Mouse (Mus musculus): Measurements from ENCODE around the gene Sirt4. TPM values are rescaled to one million over a fixed set of nuclear protein-coding genes. Genes with fewer than 3 reads are reported as not detected.
A peak's percentile ranks its signal among the peaks of the same experiment; 100 is the strongest.
"Not testable (repeated sequence)": the region's sequence is repeated elsewhere in the genome, so short reads cannot be mapped to it uniquely, and the experiment has no call there.

Gene Sirt4
- total RNA-seq, 2 experiments from 2014 or later: 31.1 to 34.0 TPM

DNA sequence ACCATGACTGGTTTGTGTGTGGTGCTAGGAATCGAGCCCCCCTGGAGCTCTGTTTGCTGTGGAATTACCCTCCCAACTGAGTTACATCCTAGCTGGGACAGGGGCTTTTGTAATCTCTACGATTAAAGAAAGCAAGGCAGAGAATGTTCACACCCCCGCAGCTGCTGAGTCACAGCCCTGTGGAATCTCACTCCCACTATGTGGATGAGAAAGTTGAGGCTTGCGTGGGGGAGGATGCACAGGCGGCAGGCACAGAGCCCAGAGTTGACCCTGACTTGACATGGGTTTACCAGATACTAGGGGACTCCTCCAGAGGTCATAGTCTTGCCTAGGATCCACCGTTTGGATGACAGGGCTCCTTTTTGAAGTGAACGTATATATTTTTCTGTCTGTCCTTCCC is 12.5 kb upstream of the Sirt4 start:
- intact Hi-C loops (cut with DNase I): no loop called here
- peak in 1 of 2 experiments; percentile 57 for DNase-seq (ENCODE audit: low spot score in 2 of 2)

DNA sequence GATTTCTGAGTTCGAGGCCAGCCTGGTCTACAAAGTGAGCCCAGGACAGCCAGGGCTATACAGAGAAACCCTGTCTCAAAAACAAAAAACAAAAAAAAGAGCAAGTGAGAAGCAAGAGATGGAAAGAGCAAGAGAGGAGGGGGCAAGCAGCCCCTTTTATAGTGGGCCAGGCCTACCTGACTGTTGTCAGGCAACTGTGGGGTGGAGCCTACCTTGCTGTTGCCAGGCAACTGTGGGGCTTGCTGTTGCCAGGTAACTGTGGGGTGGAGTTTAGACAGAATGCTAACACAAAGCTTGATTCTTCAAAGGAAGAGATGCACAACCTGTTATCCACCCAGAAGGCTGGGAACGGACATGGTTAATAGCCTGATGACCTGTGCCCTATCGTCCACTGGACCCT is 11.1 kb upstream of the Sirt4 start:
- intact Hi-C loops (cut with DNase I); DNase-seq (ENCODE audit: low spot score in 2 of 2): not testable (repeated sequence)

DNA sequence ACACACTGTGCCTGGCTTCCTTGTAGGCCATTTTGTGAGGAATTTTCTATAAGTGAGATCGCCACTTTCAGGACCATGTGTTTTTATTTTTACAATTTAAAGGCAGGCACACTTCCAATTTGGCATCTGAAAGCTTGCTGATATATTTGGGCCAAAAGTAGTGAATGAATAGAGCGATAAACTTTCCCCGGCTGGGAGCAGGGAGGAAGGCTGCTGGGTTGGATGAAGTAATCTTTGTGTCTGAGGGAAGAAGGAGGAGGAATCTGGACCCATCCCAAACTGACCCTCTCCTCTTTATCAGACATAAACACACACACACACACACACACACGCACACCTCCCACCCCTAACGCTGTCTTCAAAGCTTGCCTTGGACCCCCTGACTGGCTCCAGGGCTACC is 8.9 kb upstream of the Sirt4 start:
- DNase-seq (ENCODE audit: low spot score in 2 of 2): no peak
- intact Hi-C loops (cut with DNase I): no loop called here

DNA sequence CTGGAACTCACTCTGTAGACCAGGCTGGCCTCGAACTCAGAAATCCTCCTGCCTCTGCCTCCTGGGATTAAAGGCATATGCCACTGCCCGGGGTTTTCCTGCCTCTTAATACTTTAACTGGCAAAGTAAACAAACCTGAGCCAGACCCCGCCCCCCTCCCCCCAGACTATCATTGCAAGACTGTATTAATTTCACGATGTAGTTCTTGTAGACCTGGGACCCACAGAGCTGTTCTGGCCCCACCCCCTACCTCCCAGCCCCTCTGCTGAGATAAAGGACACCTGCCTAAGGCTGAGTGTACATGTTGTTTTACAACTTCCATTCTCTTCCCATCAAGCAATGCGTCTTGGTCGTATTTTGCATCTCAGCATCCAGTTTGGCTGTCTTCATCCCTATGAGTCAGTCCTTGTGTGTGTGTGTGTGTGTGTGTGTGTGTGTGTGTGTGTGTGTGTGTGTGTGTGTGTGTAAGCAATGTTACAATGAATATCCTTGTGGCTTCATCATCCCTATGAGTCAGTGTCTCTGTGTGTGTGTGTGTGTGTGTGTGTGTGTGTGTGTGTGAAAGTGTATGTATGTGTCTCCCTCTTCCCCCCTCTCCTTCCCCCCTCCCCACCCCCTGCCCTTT is 8.3 kb upstream of the Sirt4 start:
- DNase-seq (ENCODE audit: low spot score in 2 of 2): no peak
- intact Hi-C loops (cut with DNase I): no loop called here

DNA sequence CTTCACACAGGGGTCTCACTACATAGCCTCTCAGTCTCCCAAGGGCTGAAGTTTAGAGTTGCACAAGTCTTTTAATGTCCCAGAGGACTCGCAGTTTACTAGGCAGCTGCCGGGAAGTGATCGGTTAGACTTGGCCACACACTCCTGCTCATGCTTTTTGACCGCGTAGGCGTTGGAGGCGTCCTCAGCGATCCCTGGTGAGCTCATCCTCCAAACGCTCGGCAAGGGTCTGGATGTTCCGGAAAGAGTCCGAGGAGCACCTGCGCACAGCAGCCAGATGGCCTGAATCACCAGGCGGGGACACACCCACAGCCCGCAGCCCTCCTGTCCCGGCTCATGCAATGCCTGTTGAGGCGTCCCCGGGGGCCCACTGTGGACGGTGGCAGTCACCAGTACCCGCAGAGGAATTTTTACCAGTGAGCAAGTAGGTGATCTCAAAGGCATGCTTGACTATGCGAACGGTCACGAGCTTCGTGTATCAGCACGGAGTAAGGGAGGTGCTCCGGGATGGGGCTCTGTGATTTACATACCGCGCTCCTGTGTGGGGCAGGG is 7.3 kb upstream of the Sirt4 start:
- intact Hi-C loops (cut with DNase I): no loop called here
- no peak for DNase-seq (ENCODE audit: low spot score in 2 of 2)

DNA sequence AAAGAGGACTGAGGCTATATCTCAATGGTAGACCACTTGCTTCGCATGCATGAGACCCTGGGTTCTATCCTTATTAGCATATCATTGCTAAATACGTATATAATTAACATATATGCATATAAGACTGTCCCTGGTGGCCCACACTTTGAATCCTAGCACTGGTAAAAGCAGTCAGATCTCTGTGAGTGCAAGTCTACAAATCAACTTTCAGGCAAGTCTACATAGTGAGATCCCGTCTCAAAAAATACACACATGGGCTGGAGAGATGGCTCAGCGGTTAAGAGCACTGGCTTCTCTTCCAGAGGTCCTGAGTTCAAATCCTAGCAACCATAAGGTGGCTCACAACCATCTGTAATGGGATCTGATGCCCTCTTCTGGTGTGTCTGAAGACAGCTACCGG is 6.6 kb upstream of the Sirt4 start:
- intact Hi-C loops (cut with DNase I): no loop called here
- no peak for DNase-seq (ENCODE audit: low spot score in 2 of 2)

DNA sequence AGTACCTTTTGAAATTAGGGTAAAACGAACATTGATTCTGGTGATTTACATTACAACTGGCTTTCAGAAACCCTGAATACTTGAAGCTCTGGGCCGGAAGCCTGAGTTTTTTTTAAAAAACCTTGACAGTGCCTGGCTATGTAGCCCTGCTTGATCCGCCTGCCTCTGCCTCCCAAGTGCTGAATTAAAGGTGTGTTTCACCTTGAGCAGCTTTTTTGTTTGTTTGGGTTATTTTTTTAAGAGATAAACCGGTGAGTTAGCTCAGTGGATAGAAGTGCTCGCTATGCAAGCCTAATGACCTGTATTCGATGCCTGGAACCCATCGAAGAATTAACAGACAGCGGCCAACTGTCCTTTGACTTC is 6.1 kb upstream of the Sirt4 start:
- intact Hi-C loops (cut with DNase I): no loop called here
- no peak for DNase-seq (ENCODE audit: low spot score in 2 of 2)

DNA sequence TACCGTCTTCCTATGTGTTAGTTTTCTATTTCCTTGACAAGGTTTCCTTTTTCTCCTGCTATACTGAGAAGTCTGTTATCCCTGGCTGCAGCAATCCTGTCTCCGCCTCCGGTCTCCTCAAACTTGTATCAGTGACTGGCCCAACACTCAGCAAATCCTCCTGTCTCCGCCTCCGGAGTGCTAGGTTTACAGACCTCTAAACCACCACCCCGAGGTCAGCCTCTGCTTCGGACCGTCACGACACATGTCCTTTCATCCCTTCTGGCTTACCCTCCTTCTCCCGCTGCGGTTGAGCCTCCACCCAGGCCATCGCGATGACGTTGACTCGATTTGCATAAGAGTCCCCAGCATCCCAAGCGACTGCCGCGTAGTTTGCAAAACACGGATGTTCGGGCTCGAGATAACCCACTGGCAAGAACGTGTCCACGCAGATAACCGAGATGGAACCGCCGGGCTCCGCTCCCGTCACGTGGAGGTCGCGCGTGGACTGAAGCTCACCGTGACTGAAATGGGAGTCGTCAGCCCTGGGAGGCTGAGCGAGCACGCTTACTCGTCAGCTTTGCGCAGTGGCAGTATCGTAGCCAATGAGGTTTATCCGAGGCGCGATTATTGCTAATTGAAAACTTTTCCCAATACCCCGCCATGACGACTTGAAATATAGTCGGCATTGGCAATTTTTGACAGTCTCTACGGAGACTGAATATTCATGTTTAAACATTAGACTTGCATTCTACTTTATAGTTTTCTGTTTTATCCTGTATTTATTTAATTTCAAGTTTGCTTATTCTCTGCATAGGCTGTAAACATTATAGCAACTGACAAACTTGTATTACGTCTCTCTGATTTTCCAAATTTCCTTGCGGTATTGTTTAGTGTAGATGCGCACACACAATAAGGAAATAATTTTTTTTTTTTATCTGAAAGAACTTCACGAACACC is 5.4 kb upstream of the Sirt4 start:
- intact Hi-C loops (cut with DNase I): no loop called here
- peak; percentile 88 to 90 for DNase-seq (ENCODE audit: low spot score in 2 of 2)

DNA sequence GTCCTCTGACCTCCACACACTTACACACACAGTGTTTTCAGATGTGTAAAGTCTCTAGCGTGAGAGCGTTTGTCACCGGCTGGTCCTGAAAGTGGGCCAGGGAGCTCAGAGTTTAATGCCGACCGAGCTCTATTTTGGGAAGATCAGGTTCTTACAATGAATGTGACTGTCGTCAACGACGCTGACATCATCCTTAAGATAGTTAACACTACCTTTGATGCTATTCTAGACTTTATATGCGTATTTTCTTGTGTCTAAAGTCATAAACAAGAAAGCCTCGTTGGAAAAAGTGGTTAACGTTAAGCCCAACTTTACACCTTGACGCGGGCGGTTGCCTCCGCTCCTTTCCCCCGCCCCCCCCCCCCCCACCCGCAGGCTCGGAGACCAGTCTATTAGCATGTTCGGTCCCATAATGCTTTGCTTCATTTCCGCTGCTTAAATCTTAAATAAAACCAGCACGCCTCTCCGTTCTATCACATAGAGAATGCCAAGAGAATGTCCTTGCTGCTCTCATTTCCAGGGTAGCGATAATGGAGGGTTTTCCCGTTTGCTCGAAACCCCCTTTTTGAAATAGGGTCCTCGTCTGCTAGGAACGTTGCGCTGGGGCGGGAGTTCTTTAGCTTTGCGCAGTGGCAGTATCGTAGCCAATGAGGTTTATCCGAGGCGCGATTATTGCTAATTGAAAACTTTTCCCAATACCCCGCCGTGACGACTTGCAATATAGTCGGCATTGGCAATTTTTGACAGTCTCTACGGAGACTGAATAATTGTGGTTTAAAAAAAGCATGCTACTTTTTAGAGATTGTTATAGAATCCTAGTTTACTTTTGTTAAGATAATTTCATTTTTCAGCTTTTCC is 4.5 kb upstream of the Sirt4 start:
- intact Hi-C loops (cut with DNase I): no loop called here
- DNase-seq (ENCODE audit: low spot score in 2 of 2): peak; percentile 85 to 90

DNA sequence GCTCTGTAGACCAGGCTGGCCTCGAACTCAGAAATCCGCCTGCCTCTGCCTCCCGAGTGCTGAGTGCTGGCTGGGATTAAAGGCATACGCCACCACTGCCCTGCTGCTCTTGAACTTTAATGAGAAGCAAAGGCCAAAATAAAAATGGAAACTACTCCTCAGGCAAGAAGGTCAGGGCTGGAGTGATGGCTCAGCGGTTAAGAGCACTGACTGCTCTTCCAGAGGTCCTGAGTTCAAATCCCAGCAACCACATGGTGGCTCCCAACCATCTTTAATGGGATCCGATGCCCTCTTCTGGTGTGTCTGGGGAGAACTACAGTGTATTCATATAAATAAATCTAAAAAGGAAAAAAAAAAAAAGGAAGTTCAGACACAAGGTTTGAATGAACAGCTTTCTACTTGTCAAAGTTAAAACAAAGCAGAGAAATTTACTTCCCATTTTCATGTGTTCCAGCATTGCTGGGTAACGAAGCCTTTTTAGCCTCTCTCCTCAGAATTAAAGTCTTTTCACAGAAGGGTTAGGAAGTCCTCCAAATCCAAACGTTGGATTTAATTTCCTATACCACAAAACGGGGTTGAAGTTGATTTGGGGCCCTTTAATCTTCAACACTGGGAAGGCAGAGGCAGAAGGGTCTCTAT is 3.5 kb upstream of the Sirt4 start:
- no peak for DNase-seq (ENCODE audit: low spot score in 2 of 2)
- intact Hi-C loops (cut with DNase I): no loop called here

DNA sequence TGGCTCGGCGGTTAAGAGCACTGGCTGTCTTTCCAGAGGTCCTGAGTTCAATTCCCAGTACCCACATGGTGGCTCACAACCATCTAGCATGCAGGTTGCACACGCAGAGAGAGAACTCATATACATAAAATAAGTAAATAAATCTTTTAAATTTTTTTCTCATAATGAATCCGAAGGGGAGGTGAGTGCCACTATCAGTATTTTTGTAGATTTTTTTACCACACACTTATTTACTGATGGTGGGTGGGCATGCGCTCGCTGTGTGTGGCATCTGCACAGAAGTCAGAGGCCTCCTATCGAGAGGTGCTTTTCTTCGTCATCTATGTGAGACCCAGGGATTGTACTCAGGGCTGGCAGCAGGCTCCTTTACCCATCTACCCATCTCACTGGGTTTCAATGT is 2.8 kb upstream of the Sirt4 start:
- intact Hi-C loops (cut with DNase I): no loop called here
- no peak for DNase-seq (ENCODE audit: low spot score in 2 of 2)

DNA sequence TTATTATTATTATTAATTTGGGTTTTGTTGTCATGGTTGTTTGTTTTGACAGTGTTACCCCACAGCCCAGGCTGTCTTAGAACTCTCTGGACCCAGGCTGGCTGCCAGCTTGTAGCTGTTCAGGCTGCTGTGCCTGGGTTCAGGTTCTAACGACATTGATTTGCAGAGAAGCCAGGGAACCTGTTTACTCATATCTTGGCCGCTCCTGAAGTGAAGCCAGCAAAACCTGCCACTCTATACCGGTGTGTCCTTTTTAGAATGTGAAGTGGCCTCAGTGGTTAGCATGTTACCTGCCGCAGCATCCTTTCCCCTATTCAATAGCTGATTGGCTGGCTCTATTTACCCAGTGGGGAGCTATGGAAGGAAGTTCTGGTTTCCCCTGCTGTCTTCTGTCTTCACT is 2.2 kb upstream of the Sirt4 start:
- intact Hi-C loops (cut with DNase I): no loop called here

DNA sequence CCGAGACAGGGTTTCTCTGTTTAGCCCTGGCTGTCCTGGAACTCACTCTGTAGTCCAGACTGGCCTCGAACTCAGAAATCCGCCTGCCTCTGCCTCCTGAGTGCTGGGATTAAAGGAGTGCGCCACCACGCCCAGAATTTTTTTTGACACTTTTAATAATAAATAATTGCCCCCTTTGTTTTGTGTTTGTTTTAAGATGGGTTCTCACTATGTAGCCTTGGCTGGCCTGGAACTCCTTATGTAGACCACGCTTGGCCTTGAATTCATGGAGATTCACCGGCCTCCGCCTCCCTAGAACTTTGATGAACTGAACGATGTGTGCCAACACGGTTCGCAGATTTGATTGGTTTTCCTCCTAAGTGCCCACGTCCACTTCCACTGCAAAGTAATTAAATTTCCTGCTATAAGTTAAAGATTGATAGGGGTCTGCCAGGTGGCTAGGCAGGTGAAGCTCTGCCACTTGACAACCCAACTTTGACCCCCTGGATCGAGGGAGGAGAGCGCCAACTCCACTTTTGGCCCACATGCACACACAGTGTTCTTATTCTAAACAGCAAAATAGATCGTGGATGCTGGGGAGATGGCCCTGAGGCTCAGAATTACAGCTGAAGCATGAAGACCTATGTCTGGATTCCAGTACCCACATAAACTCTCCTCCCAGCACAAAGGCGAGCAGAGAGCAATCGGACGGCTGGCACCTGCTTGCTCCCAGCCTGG is 1.1 kb upstream of the Sirt4 start:
- DNase-seq (ENCODE audit: low spot score in 2 of 2): no peak
- intact Hi-C loops (cut with DNase I): no loop called here

More for the DNA sequence above, 2.2 kb upstream of the Sirt4 start:
- DNase-seq (ENCODE audit: low spot score in 2 of 2): no peak

DNA sequence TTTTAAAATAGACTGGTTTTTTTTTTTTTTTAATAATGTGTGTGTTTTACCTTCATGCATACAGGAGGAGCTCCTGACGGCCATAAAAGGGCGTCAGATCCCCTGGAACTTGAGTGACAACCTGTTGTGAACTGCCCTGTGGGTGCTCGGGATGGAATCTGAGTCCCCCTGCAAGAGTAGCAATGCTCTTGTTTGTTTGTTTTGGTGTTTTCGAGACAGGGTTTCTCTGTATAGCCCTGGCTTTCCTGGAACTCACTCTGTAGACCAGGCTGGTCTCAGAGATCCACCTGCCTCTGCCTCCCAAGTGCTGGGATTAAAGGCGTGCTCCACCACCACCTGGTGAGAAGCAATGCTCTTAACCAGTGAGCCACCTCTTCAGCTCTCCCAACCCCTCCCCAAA is 471 bp upstream of the Sirt4 start:
- DNase-seq (ENCODE audit: low spot score in 2 of 2): no peak
- intact Hi-C loops (cut with DNase I): no loop called here

DNA sequence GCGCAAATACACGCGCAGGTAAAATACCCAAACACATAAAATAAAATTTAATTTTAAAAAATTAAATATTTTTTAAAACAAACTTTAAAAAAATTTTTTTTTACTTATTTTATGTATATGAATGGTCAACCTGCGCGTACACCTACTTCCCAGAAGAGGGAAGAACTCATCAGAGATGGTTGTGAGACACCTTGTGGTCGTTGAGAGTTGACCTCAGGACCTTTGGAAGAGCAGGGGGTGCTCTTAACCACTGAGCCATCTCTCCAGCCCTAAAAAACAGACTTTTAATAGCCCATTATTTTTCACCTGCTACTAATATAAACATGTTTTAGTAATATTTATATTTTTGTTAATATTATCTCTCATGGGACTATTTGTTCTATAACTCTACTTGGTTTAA is 1.1 kb downstream of the Sirt4 start:
- no peak for DNase-seq (ENCODE audit: low spot score in 2 of 2)
- intact Hi-C loops (cut with DNase I): no loop called here

DNA sequence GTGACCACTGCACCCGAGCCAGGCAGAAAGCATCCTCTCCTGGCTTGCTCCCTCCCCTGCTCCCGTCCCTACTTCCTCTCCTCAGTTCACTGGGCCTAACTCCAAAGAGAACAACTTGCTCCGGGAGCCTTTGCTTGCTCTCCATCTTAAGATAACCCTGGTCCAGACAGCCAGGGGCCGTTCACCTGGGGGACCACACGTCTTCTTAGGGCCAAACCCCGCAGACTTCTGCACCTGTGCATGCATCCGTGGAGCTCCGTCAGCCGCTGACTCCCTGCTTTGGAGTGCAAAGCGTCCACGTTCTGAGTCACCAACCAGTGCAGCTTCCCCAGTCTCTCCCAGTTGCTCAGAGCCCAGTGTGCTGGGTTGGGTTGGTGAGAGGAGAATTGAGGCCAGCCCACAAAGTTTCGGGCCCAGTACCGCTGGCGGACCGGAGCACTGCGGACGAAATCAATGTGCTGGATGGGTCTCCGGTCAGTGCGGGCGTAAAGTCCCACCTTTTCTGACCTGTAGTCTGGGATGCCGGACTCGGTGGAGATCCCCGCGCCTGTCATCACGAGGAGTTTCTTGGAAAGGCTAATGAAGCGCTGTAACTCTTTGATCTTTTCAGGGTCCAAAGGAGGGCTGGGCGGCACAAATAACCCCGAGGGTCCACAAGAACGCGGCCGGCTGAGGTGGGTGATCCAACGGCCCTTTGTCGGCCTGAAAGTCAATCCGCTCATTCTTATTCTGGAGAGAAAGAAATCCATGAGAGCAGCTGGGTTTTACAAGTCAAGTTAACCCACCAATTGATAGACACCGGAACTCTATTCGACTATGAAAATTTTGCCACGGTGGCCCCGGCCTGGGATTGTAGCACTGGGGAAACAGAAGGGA is 1.9 kb downstream of the Sirt4 start:
- intact Hi-C loops (cut with DNase I): no loop called here
- no peak for DNase-seq (ENCODE audit: low spot score in 2 of 2)

DNA sequence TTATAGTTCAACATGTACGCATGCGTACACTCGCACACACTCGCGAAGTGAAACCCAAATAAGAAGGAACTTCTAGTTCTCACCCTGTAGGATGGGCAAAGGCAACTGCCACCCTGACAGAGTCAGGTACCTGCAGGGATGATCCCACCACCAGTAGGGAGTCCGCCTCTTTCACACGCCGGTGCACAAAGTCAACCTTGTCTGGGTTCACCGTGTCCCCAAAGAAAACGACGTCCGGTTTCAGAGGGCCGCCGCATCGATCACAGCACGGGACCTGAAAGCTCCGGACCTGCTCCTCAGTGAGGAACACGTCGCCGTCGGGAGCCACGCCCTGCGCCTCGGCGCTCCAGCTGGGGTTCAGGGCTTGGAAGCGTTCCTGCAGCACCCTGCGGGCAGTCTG is 4.4 kb downstream of the Sirt4 start:
- DNase-seq (ENCODE audit: low spot score in 2 of 2): no peak
- intact Hi-C loops (cut with DNase I): no loop called here

DNA sequence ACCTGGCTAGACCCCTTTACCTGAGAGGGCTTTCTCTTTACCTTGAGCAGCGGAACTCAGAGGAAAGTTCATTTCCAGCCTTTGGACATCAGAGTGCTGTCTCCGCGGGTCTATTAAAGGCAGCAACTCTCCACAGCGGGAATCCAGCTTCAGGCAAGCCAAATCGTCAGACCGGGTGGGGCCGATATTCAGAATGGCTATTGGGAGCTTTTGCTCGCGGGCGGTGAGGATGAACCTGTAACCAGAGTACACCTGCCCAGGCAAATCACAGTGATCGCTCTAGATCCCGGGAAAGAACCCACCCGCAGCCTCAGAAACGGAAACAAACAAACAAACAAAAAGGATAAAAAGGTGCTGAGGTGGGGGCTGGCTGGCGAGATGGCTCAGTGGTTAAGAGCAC is 5.0 kb downstream of the Sirt4 start:
- DNase-seq (ENCODE audit: low spot score in 2 of 2): no peak
- intact Hi-C loops (cut with DNase I): no loop called here
